Mouse (Mus musculus): ENCODE data around the gene Jun. TPM values are rescaled to one million over a fixed set of nuclear protein-coding genes. Genes with fewer than 3 reads are reported as not detected.

Gene Jun
- polyA plus RNA-seq, 1 experiment from 2014 or later = 6.4 TPM

DNA sequence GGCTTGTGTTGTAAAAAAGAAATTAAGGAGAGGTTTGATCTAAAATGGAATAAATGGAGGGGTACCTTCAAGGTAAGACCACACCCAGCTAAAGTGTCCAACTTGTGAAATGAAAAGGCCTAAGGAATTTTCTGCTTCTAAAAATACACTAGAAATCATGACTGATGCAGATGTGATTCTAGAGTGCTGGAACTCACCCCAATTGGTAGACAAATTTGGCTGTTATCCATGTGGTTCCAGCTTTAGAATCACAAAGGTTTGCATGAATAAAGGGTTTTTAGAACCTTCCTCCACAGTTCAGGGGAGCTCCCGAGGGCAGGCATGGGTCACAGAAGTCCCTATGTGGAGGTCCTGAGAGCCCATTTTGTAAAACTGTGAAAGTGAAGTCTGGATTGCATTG lies 39.3 kb downstream of the Jun start:
- no peak overlapping the region for H3K27ac ChIP-seq (ENCODE audit: low read depth)
- H3K9ac ChIP-seq (replicated peaks) = no peak overlapping the region
- no peak for TF ChIP-seq EP300 (IDR thresholded peaks at IDR 0.05; ENCODE audit: low read depth)
- TF ChIP-seq CTCF (IDR thresholded peaks at IDR 0.05; ENCODE audit: low read depth) = no peak
- WGBS (ENCODE audit: insufficient replicate concordance) = 57% methylated on average over 1 of the region's 1 CpGs
- no peaks in the 10 kb centered on the region for H3K36me3 ChIP-seq (replicated peaks; ENCODE audit: insufficient read depth, low read length)
- H3K4me1 ChIP-seq (ENCODE audit: insufficient read depth) = no peaks in the 10 kb centered on the region
- DNase-seq (no peak), ATAC-seq (no peak)
- H3K4me2 ChIP-seq (ENCODE audit: low read depth, low read length) = no peak overlapping the region
- no peak overlapping the region for H3K4me3 ChIP-seq (ENCODE audit: low read depth, low read length)
- H3K9me3 ChIP-seq (ENCODE audit: low read length) = no peaks in the 10 kb centered on the region
- no peaks in the 10 kb centered on the region for H3K27me3 ChIP-seq (ENCODE audit: insufficient read depth, low read length)

DNA sequence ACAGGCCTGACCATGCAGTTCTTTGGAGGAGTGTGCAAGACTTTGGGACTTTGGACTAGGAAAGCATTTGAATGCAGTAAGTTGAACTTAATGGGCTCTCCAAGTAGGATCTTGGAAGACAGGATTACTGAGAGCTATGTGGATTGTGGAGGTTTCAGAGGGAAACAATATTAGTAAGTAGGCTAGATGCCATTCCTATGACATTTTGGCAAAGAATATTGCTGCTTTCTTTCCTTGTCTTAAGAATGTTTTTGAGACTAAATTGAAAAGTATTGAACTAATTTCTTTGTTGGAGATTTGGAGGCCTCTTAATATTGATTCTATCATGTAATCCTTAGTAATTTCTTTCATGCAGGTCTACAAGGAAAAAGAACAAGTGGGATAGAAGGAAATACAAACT lies 39.8 kb downstream of the Jun start:
- DNase-seq (no peak), ATAC-seq (no peak)
- H3K9ac ChIP-seq (replicated peaks) = no peak overlapping the region
- H3K9me3 ChIP-seq (ENCODE audit: low read length) = no peaks in the 10 kb centered on the region
- no peak overlapping the region for H3K4me2 ChIP-seq (ENCODE audit: low read depth, low read length)
- H3K4me1 ChIP-seq (ENCODE audit: insufficient read depth) = no peaks in the 10 kb centered on the region
- H3K36me3 ChIP-seq (replicated peaks; ENCODE audit: insufficient read depth, low read length) = no peaks in the 10 kb centered on the region
- no peak for TF ChIP-seq EP300 (IDR thresholded peaks at IDR 0.05; ENCODE audit: low read depth)
- no peak for TF ChIP-seq CTCF (IDR thresholded peaks at IDR 0.05; ENCODE audit: low read depth)
- no peaks in the 10 kb centered on the region for H3K27me3 ChIP-seq (ENCODE audit: insufficient read depth, low read length)
- no peak overlapping the region for H3K4me3 ChIP-seq (ENCODE audit: low read depth, low read length)
- H3K27ac ChIP-seq (ENCODE audit: low read depth) = no peak overlapping the region

DNA sequence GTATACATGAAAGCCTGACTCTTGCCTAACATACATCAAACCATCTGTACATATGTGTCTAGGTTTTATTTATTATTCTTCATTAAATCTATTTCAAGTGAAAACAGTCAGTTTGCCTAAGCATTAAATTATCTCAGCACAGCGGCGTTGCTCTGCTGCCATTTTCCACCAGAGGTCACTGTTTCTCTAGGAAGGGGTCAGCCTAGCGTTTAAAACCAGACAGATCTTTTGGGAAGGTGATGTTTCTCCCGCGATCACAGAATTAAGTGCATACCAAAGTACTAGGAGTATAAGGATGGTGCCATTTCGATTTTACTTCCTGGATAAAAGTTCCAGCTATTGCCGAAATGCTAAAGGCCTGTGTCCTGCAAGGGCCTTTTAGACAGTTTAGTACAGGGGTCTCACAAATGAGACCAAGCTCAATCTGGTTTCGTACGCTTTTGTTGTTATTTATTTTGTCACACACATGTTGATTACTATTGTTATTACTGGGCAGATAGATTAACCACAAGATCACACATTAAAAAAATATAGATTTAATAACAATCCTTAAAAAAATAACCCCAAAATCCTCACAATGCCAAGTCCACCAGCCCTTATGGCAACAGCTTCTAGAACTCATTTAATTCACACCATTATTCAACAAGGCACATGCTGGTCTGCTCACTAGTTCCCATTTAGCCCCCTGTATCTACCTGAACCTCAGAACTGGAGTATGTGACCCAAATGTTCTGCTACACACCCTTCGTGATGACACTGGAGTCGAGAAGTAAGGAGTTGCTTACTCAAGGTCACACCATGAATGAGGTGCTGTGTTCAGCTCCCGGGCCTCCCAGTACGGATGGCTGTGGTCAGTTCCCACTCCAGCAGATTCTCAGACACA lies 43.6 kb downstream of the Jun start:
- Histone ChIP-seq H3K27ac (ENCODE audit: low read depth) (no peak overlapping the region), H3K9ac (replicated peaks) (no peak overlapping the region), H3K4me3 (ENCODE audit: low read depth, low read length) (no peak overlapping the region), H3K27me3 (ENCODE audit: insufficient read depth, low read length) (no peaks in the 10 kb centered on the region), H3K4me2 (ENCODE audit: low read depth, low read length) (no peak overlapping the region), H3K9me3 (ENCODE audit: low read length) (no peaks in the 10 kb centered on the region), H3K4me1 (ENCODE audit: insufficient read depth) (no peaks in the 10 kb centered on the region), H3K36me3 (replicated peaks; ENCODE audit: insufficient read depth, low read length) (no peaks in the 10 kb centered on the region)
- WGBS (ENCODE audit: insufficient replicate concordance) = 38% methylated on average over 13 of the region's 13 CpGs
- peak; percentile 69 for DNase-seq
- TF ChIP-seq EP300 (IDR thresholded peaks at IDR 0.05; ENCODE audit: low read depth) (no peak), CTCF (IDR thresholded peaks at IDR 0.05; ENCODE audit: low read depth) (peak; percentile 93)
- ATAC-seq = 0 out of 2 replicates have a peak, but pooled peaks have one; percentile 29

DNA sequence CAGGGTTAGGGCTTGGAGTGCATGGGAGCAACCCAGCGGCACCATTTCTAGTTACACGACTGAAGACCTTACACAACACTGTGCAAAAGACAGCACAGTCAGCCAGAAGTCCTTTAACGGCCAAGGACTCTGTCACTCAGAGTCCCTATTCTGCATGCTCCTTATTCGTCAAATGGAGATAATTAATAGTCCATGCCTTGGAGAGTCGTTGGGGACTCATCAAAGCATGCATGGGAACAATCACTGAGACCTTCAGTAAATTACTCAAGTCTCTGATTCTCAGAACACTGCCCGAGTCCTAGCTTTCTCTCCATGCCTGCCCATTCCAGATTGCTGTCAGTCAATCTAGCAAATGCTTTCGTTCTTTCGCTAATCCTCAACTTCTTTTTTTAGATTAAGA lies 44.3 kb downstream of the Jun start:
- H3K27ac ChIP-seq (ENCODE audit: low read depth) = no peak overlapping the region
- 65% methylated on average over 8 of the region's 8 CpGs for WGBS (ENCODE audit: insufficient replicate concordance)
- no peak overlapping the region for H3K4me3 ChIP-seq (ENCODE audit: low read depth, low read length)
- no peak overlapping the region for H3K9ac ChIP-seq (replicated peaks)
- DNase-seq (no peak), ATAC-seq (no peak)
- TF ChIP-seq EP300 (IDR thresholded peaks at IDR 0.05; ENCODE audit: low read depth) (no peak), CTCF (IDR thresholded peaks at IDR 0.05; ENCODE audit: low read depth) (no peak)
- no peaks in the 10 kb centered on the region for H3K4me1 ChIP-seq (ENCODE audit: insufficient read depth)
- H3K27me3 ChIP-seq (ENCODE audit: insufficient read depth, low read length) = no peaks in the 10 kb centered on the region
- no peaks in the 10 kb centered on the region for H3K9me3 ChIP-seq (ENCODE audit: low read length)
- H3K4me2 ChIP-seq (ENCODE audit: low read depth, low read length) = no peak overlapping the region
- H3K36me3 ChIP-seq (replicated peaks; ENCODE audit: insufficient read depth, low read length) = no peaks in the 10 kb centered on the region

DNA sequence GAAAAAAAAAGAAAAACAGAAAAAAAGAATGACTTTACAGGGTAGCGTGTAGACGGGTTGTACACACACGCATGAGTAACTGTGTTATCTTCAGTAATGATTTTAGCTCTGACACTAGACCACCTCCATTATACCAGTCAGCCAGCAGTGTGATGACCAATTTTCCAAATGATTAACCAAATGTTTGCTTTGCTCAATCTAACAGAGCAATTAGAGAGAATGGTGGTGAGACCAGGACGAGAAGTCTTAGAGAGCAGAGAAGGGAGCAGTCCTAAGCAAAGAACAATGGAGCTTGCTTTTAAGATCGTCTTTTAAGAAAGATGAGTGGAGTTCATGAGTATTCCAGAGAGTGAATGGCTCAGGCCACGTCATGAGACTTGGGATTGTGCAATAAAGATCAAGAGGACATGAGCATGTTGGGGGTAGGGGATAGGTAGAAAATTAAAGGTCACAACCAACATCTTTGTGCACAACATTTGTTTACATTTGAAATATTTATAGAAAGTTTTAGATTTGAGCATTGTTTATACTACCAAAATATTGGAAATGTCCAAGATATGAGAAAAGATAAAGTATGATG lies 46.7 kb downstream of the Jun start:
- 52% methylated on average over 6 of the region's 6 CpGs for WGBS (ENCODE audit: insufficient replicate concordance)
- TF ChIP-seq CTCF (IDR thresholded peaks at IDR 0.05; ENCODE audit: low read depth) = no peak
- peak; percentile 83 for ATAC-seq

DNA sequence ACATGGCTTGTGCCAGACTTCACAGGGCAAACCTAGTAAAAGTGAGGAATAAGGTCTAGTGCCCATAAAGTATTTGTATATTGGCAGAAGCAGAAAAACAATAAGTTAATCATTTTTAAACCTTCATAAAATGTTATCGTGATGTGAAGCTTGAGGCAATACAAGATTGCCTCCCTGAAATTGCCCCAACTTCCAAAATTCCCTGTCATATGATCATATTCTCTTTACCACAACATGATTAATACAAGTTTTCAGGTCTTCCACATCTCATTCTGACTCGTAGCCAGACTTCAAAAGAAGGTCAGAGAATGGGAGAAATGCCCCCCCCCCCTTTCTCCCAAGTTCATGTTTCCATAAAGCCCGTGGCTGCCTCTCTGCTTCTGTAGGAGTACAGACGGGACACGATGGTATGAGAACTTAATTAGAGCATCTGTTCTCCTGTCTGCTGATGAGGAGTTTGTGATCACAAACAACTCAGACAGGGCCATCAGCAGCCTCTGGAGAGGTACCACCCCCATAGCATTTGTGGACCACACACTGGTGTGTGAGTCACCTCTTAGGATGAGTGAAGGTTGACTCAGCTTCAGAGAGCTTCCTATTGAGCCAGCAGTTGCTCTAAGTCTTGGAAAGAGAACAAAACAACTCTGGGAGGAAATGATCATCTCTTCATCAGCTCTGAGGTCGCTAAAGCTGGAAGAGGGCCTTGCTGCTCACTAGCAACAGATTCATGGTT lies 50.8 kb downstream of the Jun start:
- Histone ChIP-seq H3K27ac (ENCODE audit: low read depth) (no peak overlapping the region), H3K36me3 (replicated peaks; ENCODE audit: insufficient read depth, low read length) (no peaks in the 10 kb centered on the region), H3K4me1 (ENCODE audit: insufficient read depth) (no peaks in the 10 kb centered on the region), H3K4me3 (ENCODE audit: low read depth, low read length) (no peak overlapping the region), H3K9ac (replicated peaks) (no peak overlapping the region), H3K27me3 (ENCODE audit: insufficient read depth, low read length) (no peaks in the 10 kb centered on the region), H3K9me3 (ENCODE audit: low read length) (no peaks in the 10 kb centered on the region), H3K4me2 (ENCODE audit: low read depth, low read length) (no peak overlapping the region)
- TF ChIP-seq EP300 (IDR thresholded peaks at IDR 0.05; ENCODE audit: low read depth) (no peak), CTCF (IDR thresholded peaks at IDR 0.05; ENCODE audit: low read depth) (no peak)
- DNase-seq = no peak
- ATAC-seq = no peak
- 61% methylated on average over 6 of the region's 6 CpGs for WGBS (ENCODE audit: insufficient replicate concordance)

More for the DNA sequence above, 46.7 kb downstream of the Jun start:
- Histone ChIP-seq H3K4me1 (ENCODE audit: insufficient read depth) (no peaks in the 10 kb centered on the region), H3K4me2 (ENCODE audit: low read depth, low read length) (no peak overlapping the region), H3K27me3 (ENCODE audit: insufficient read depth, low read length) (no peaks in the 10 kb centered on the region), H3K9ac (replicated peaks) (no peak overlapping the region), H3K27ac (ENCODE audit: low read depth) (no peak overlapping the region), H3K9me3 (ENCODE audit: low read length) (no peaks in the 10 kb centered on the region), H3K4me3 (ENCODE audit: low read depth, low read length) (no peak overlapping the region), H3K36me3 (replicated peaks; ENCODE audit: insufficient read depth, low read length) (no peaks in the 10 kb centered on the region)
- DNase-seq = no peak
